Mouse (Mus musculus) ES-Bruce4 (cell line): ENCODE results near the gene Esyt2.

Source experiments
- CTCF ChIP-seq: IDR thresholded peaks from one replicate; pipeline ENCODE4 v1.8.1; 2011; ENCODE audit warnings: low read depth, low read length
- EP300 ChIP-seq: IDR thresholded peaks from 2 replicates; pipeline ENCODE4 v1.6.1; 2011; ENCODE audit warnings: low read depth, low read length; ENCODE audit not compliant: insufficient read depth
- POLR2A ChIP-seq: IDR thresholded peaks from one replicate; pipeline ENCODE4 v1.8.1; 2011; ENCODE audit warnings: low read length; ENCODE audit not compliant: insufficient read depth

DNA sequence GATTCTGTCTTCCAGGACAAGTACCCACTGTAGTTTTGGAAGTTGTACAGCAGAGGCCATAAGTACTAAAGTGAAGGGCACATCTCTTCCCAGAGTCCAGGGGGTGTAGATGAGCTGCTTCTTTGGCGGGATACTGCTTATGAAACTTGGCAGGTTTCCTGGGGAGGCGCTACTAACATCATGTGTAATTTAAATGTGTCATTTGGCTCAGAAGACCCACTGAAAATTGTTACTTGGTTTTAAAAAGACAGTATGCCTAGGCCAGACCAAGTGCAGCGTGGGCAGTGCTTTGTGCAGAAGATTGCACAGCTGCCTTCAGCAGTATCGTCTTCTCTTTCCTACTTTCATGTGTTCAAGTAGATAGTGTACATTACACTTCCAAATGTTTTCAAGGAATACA, 44.5 kb downstream of the Esyt2 start:
- TF ChIP-seq CTCF (no peak), POLR2A (no peak), EP300 (no peak)
